Mouse (Mus musculus) central nervous system, embryonic 14 days (tissue): Measurements from ENCODE around the gene Supt4a. TPM values are rescaled to one million over a fixed set of nuclear protein-coding genes. Genes with fewer than 3 reads are reported as not detected.

ENCODE experiments used
- polyA plus RNA-seq: library from polyadenylated mRNA; depleted of rRNA; stranded (reverse); fragments of >200 nt; gene quantifications from 2 replicates; pipeline ENCODE4 v1.2.3, GENCODE M21; 2012; rRNA removed

The Supt4a gene
- polyA plus RNA-seq = 142 and 144 TPM in 2 replicates

DNA sequence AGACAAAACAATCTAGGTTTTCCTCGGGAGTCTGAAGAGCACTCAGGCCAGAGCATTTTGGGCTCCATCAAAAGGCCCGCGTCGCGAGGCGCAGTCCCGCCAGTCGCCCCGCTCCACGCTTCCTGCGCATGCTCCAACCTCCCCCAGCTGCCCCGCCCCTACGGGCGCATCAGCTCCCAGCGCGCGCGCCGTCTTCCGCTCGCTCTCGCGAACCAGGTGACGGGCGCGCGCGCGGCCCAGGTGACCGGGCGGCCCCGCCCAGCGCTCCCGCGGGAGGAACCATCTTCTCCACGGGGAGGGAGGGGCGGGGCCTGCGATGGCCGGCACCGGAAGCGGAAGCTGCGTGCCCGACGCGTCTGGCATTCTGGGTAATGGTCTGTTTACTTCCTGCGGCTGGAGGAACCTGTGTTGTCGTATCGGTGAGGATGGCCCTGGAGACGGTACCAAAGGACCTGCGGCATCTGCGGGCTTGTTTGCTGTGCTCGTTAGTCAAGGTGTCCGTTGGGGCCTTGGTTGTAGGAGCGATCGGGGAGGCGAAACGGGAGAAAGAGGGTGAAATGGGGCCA lies at the start of gene Supt4a:
Gene Supt4a (plus strand): TSS at position 378 of the 566 bp plus-strand sequence.

GRCm38 (mm10) chr11:87760301-87761081 lies 23.1 kb downstream of the Supt4a start, which contains the start of gene Tspoap1:
Tspoap1 (plus strand) TSS chr11:87760541.

Other genes starting within 250 kb of the Supt4a start
- gene Gm11492, start 170.9 kb upstream of the Supt4a start, polyA plus RNA-seq = not detected in 2 replicates
- gene Sept4, start 168.6 kb upstream of the Supt4a start, polyA plus RNA-seq = 17.9 and 22.9 TPM in 2 replicates
- 61.5 and 66.5 TPM in 2 replicates for gene Mtmr4, start 145.4 kb upstream of the Supt4a start, polyA plus RNA-seq
- gene Hsf5, start 120.4 kb upstream of the Supt4a start, polyA plus RNA-seq = 0.23 and 0.30 TPM in 2 replicates
- gene Rnf43, start 74.8 kb upstream of the Supt4a start, polyA plus RNA-seq = 1.3 and 1.4 TPM in 2 replicates
- 136 and 142 TPM in 2 replicates for gene Tspoap1, start 23.0 kb downstream of the Supt4a start, polyA plus RNA-seq
- 0.63 and 1.4 TPM in 2 replicates for gene Mpo, start 56.0 kb downstream of the Supt4a start, polyA plus RNA-seq
- 0.37 and 0.76 TPM in 2 replicates for gene Lpo, start 90.7 kb downstream of the Supt4a start, polyA plus RNA-seq
- 25.0 and 26.8 TPM in 2 replicates for gene Mks1, start 115.7 kb downstream of the Supt4a start, polyA plus RNA-seq
- gene Epx, start 138.0 kb downstream of the Supt4a start, polyA plus RNA-seq = 0.20 and 0.24 TPM in 2 replicates
- gene Olfr462, start 154.7 kb downstream of the Supt4a start, polyA plus RNA-seq = not detected in 2 replicates
- gene Olfr463, start 159.8 kb downstream of the Supt4a start, polyA plus RNA-seq = not detected in 2 replicates
- 0.17 and 0.21 TPM in 2 replicates for gene Olfr464, start 183.4 kb downstream of the Supt4a start, polyA plus RNA-seq
- 292 and 295 TPM in 2 replicates for gene Dynll2, start 250.0 kb downstream of the Supt4a start, polyA plus RNA-seq